Mouse (Mus musculus): ENCODE measurements around the gene Ttc16.

DNA sequence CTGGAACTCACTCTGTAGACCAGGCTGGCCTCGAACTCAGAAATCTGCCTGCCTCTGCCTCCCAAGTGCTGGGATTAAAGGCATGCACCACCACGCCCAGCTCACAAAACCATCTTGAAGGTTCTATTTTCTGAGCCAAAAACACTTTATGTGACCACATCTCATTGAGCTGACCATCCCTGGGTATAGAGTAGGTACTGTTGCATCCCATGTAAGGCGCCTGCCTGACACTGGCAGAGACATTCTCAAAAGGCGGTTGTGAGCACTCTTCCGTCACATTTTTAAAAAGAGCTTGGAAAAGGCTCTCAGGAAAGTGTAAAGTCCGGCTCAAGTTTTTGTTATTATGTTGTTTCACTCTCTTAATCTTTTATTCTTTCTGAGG lies 18.8 kb downstream of the Ttc16 start:
- TF ChIP-seq CTCF (IDR thresholded peaks at IDR 0.05; ENCODE audit: borderline replicate concordance, extremely low read depth, insufficient read depth, insufficient read length) (no peak), POLR2A (IDR thresholded peaks at IDR 0.05; ENCODE audit: borderline replicate concordance, extremely low read depth, insufficient read depth, insufficient read length, poor library complexity, severe bottlenecking) (no peak)

Data from brain, embryonic 14.5 days (tissue).